Mouse (Mus musculus) intestine, postnatal 0 days (tissue): ENCODE measurements around the gene Agbl4. TPM values are rescaled to one million over a fixed set of nuclear protein-coding genes. Genes with fewer than 3 reads are reported as not detected.

Source experiments
- ATAC-seq: fragments of 200-750 bp; cut with Nextera tagmentation; 2 replicates; pipeline ENCODE4 v1.8.0; 2017; ENCODE audit warnings: mild to moderate bottlenecking, moderate TSS enrichment, moderate library complexity
- H3K27ac ChIP-seq: fragments of 300-500 bp; sonication (generic); 2 replicates; pipeline ENCODE4 v1.5.1; 2014; ENCODE audit warnings: mild to moderate bottlenecking, low read depth, low read length, moderate library complexity
- H3K27me3 ChIP-seq: fragments of 300-500 bp; sonication (generic); replicated peaks from 2 replicates; pipeline ENCODE4 v1.6.1; 2014; ENCODE audit warnings: low read length, mixed read lengths; ENCODE audit not compliant: control insufficient read depth, insufficient read depth
- H3K36me3 ChIP-seq: fragments of 300-500 bp; sonication (generic); 2 replicates; pipeline ENCODE4 v1.6.1; 2014; ENCODE audit warnings: mild to moderate bottlenecking, moderate library complexity; ENCODE audit not compliant: control insufficient read depth, insufficient read depth
- H3K4me1 ChIP-seq: fragments of 300-500 bp; sonication (generic); replicated peaks from 2 replicates; pipeline ENCODE4 v1.6.1; 2014; ENCODE audit warnings: antibody characterized with exemption, low read length, mixed read lengths; ENCODE audit not compliant: control insufficient read depth, insufficient read depth
- H3K4me2 ChIP-seq: fragments of 300-500 bp; sonication (generic); replicated peaks from 2 replicates; pipeline ENCODE4 v1.6.1; 2014; ENCODE audit warnings: low read depth, mild to moderate bottlenecking, moderate library complexity
- H3K4me3 ChIP-seq: fragments of 300-500 bp; sonication (generic); 2 replicates; pipeline ENCODE4 v1.5.1; 2014; ENCODE audit warnings: low read depth, low read length
- H3K9ac ChIP-seq: fragments of 300-500 bp; sonication (generic); 2 replicates; pipeline ENCODE4 v1.6.1; 2014; ENCODE audit warnings: mild to moderate bottlenecking, low read depth, low read length
- H3K9me3 ChIP-seq: fragments of 300-500 bp; sonication (generic); 2 replicates; pipeline ENCODE4 v1.6.1; 2016; ENCODE audit warnings: mixed run types; ENCODE audit not compliant: control insufficient read depth
- CTCF ChIP-seq: sonication (generic); IDR thresholded peaks from 2 replicates; pipeline ENCODE4 v1.5.1; 2016; ENCODE audit warnings: low read depth, mild to moderate bottlenecking, control low read depth, antibody characterized with exemption, moderate library complexity
- WGBS: fragments of 180-500 bp; shearing (Covaris S2); extraction: QIAGEN DNeasy Blood & Tissue Kit; methylation state at CpG from one replicate; pipeline ENCODE4 v1.1.7; 2014; 5-methylcytosine and 5-hydroxymethylcytosine counted together
- polyA plus RNA-seq: library from polyadenylated mRNA; unstranded; fragments of >200 nt; fragmentation: Nextera tagmentation; extraction: Ambion mirVana; gene quantifications from 2 replicates; pipeline ENCODE4 v1.2.1, GENCODE M21; 2015

Agbl4 gene
- polyA plus RNA-seq, 1 experiment from 2014 or later = 0.18 TPM

- H3K36me3 ChIP-seq = no peaks in the 10 kb centered on the region
- 45% methylated on average over 2 of the region's 2 CpGs for WGBS
- no peak for TF ChIP-seq CTCF
- no peaks in the 10 kb centered on the region for H3K9me3 ChIP-seq
- no peaks in the 10 kb centered on the region for H3K27me3 ChIP-seq
- no peak for ATAC-seq
- H3K4me1 ChIP-seq = no peaks in the 10 kb centered on the region
- no peak overlapping the region for H3K27ac ChIP-seq
- H3K4me2 ChIP-seq = no peak overlapping the region
- no peak overlapping the region for H3K9ac ChIP-seq
- no peak overlapping the region for H3K4me3 ChIP-seq
Observed at GRCm38 (mm10) chr4:110420306-110420705, 22.8 kb downstream of the Agbl4 start.

GRCm38 (mm10) chr4:110427653-110428052, 30.2 kb downstream of the Agbl4 start:
- H3K4me3 ChIP-seq = no peak overlapping the region
- H3K4me2 ChIP-seq = no peak overlapping the region
- no peaks in the 10 kb centered on the region for H3K4me1 ChIP-seq
- TF ChIP-seq CTCF = no peak
- no peak overlapping the region for H3K27ac ChIP-seq
- H3K27me3 ChIP-seq = no peaks in the 10 kb centered on the region
- no peaks in the 10 kb centered on the region for H3K36me3 ChIP-seq
- no peaks in the 10 kb centered on the region for H3K9me3 ChIP-seq
- ATAC-seq = no peak
- no peak overlapping the region for H3K9ac ChIP-seq

- no peak for ATAC-seq
- 66% methylated on average over 1 of the region's 1 CpGs for WGBS
Observed at GRCm38 (mm10) chr4:110494371-110494770, 96.9 kb downstream of the Agbl4 start.

GRCm38 (mm10) chr4:110529804-110530203, 132.3 kb downstream of the Agbl4 start:
- no peaks in the 10 kb centered on the region for H3K9me3 ChIP-seq
- ATAC-seq = no peak
- no peak overlapping the region for H3K4me2 ChIP-seq
- H3K4me1 ChIP-seq = no peaks in the 10 kb centered on the region
- H3K4me3 ChIP-seq = no peak overlapping the region
- H3K36me3 ChIP-seq = no peaks in the 10 kb centered on the region
- no peak overlapping the region for H3K9ac ChIP-seq
- WGBS = 77% methylated on average over 4 of the region's 4 CpGs
- H3K27me3 ChIP-seq = no peaks in the 10 kb centered on the region
- TF ChIP-seq CTCF = no peak
- no peak overlapping the region for H3K27ac ChIP-seq

More at GRCm38 (mm10) chr4:110494371-110494770, 96.9 kb downstream of the Agbl4 start:
- peak; percentile 57 for TF ChIP-seq CTCF
- no peaks in the 10 kb centered on the region for H3K4me1 ChIP-seq
- H3K27me3 ChIP-seq = no peaks in the 10 kb centered on the region
- no peaks in the 10 kb centered on the region for H3K36me3 ChIP-seq
- H3K4me3 ChIP-seq = no peak overlapping the region
- no peak overlapping the region for H3K27ac ChIP-seq
- no peak overlapping the region for H3K4me2 ChIP-seq
- no peak overlapping the region for H3K9ac ChIP-seq
- no peaks in the 10 kb centered on the region for H3K9me3 ChIP-seq

GRCm38 (mm10) chr4:110549223-110549622, 151.8 kb downstream of the Agbl4 start:
- no peak overlapping the region for H3K27ac ChIP-seq
- TF ChIP-seq CTCF = no peak

GRCm38 (mm10) chr4:110597726-110598283, 200.3 kb downstream of the Agbl4 start:
- H3K36me3 ChIP-seq = no peaks in the 10 kb centered on the region
- TF ChIP-seq CTCF = no peak
- no peak overlapping the region for H3K4me3 ChIP-seq
- no peaks in the 10 kb centered on the region for H3K9me3 ChIP-seq
- no peak overlapping the region for H3K27ac ChIP-seq
- H3K4me1 ChIP-seq = no peaks in the 10 kb centered on the region
- ATAC-seq = no peak
- no peak overlapping the region for H3K4me2 ChIP-seq
- 66% methylated on average over 4 of the region's 4 CpGs for WGBS
- H3K27me3 ChIP-seq = no peaks in the 10 kb centered on the region
- H3K9ac ChIP-seq = no peak overlapping the region

More at GRCm38 (mm10) chr4:110549223-110549622, 151.8 kb downstream of the Agbl4 start:
- no peak overlapping the region for H3K4me2 ChIP-seq
- no peak overlapping the region for H3K4me3 ChIP-seq
- H3K27me3 ChIP-seq = no peaks in the 10 kb centered on the region
- WGBS = 61% methylated on average over 3 of the region's 3 CpGs
- no peaks in the 10 kb centered on the region for H3K9me3 ChIP-seq
- H3K4me1 ChIP-seq = no peaks in the 10 kb centered on the region
- no peak overlapping the region for H3K9ac ChIP-seq
- no peaks in the 10 kb centered on the region for H3K36me3 ChIP-seq
- no peak for ATAC-seq

- Histone ChIP-seq H3K9me3 (no peaks in the 10 kb centered on the region), H3K27me3 (no peaks in the 10 kb centered on the region), H3K27ac (no peak overlapping the region), H3K4me1 (no peaks in the 10 kb centered on the region), H3K36me3 (no peaks in the 10 kb centered on the region), H3K4me3 (no peak overlapping the region), H3K9ac (no peak overlapping the region), H3K4me2 (no peak overlapping the region)
- no peak for ATAC-seq
- 92% methylated on average over 3 of the region's 3 CpGs for WGBS
- no peak for TF ChIP-seq CTCF
Observed at GRCm38 (mm10) chr4:110641417-110641816, 244.0 kb downstream of the Agbl4 start.
